Mouse (Mus musculus): ENCODE data around the gene Arid1b. TPM values are rescaled to one million over a fixed set of nuclear protein-coding genes. Genes with fewer than 3 reads are reported as not detected.

The Arid1b gene
- polyA plus RNA-seq, 1 experiment from 2014 or later, result 12.9 TPM

GRCm38 (mm10) chr17:5286571-5287209, 292.6 kb downstream of the Arid1b start:
- no peak overlapping the region for H3K9ac ChIP-seq (replicated peaks; ENCODE audit: low read length)
- 0 out of 2 replicates have a peak, but pooled peaks cover 3% of the 10 kb centered on the region for H3K36me3 ChIP-seq (replicated peaks; ENCODE audit: control insufficient read depth, insufficient read depth, low read depth, low read length)
- WGBS, result 73% methylated on average over 15 of the region's 15 CpGs
- H3K4me2 ChIP-seq (ENCODE audit: low read depth, low read length), result no peak overlapping the region
- no peak overlapping the region for H3K27ac ChIP-seq (replicated peaks; ENCODE audit: low read depth, low read length)
- H3K4me1 ChIP-seq (ENCODE audit: control insufficient read depth, insufficient read depth, low read length), result no peaks in the 10 kb centered on the region
- DNase-seq (ENCODE audit: low spot score) (peak; percentile 10), ATAC-seq (replicated peaks; ENCODE audit: insufficient number of reproducible peaks, low FRiP score, low TSS enrichment, low read depth) (0 out of 2 replicates have a peak, but pooled peaks have one; percentile 16)
- H3K27me3 ChIP-seq (ENCODE audit: control insufficient read depth, insufficient read depth, low read length), result no peaks in the 10 kb centered on the region
- no peak overlapping the region for H3K4me3 ChIP-seq (ENCODE audit: low read depth, low read length)
- H3K9me3 ChIP-seq (replicated peaks; ENCODE audit: control insufficient read depth, low read length), result no peaks in the 10 kb centered on the region

DNA sequence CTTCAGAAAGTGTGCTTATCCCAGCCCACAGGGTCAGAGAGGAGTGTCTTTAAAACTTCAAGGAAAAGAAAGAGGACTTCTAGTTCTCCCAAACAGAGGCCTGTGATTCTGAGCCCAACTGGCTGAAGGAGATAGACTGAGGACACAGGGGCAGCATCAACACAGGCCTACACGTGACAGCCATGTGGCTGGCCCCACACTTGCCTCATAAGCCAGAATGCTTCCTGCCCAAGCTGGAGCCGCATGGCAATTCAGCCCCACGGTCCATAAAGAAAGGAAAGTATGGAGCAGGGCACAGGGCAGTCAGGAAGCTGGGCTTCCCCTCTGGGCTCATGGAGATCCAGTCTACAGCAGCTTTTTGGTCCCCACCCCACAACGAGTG, 293.1 kb downstream of the Arid1b start:
- H3K4me3 ChIP-seq (ENCODE audit: low read depth, low read length), result no peak overlapping the region
- no peak for ATAC-seq (replicated peaks; ENCODE audit: insufficient number of reproducible peaks, low FRiP score, low TSS enrichment, low read depth)
- no peak overlapping the region for H3K9ac ChIP-seq (replicated peaks; ENCODE audit: low read length)
- H3K27me3 ChIP-seq (ENCODE audit: control insufficient read depth, insufficient read depth, low read length), result no peaks in the 10 kb centered on the region
- no peaks in the 10 kb centered on the region for H3K4me1 ChIP-seq (ENCODE audit: control insufficient read depth, insufficient read depth, low read length)
- 73% methylated on average over 4 of the region's 4 CpGs for WGBS
- H3K4me2 ChIP-seq (ENCODE audit: low read depth, low read length), result no peak overlapping the region
- DNase-seq (ENCODE audit: low spot score), result no peak
- no peak overlapping the region for H3K27ac ChIP-seq (replicated peaks; ENCODE audit: low read depth, low read length)
- 0 out of 2 replicates have a peak, but pooled peaks cover 3% of the 10 kb centered on the region for H3K36me3 ChIP-seq (replicated peaks; ENCODE audit: control insufficient read depth, insufficient read depth, low read depth, low read length)
- no peaks in the 10 kb centered on the region for H3K9me3 ChIP-seq (replicated peaks; ENCODE audit: control insufficient read depth, low read length)

- H3K9ac ChIP-seq (replicated peaks; ENCODE audit: low read length), result no peak overlapping the region
- no peaks in the 10 kb centered on the region for H3K27me3 ChIP-seq (ENCODE audit: control insufficient read depth, insufficient read depth, low read length)
- no peak for DNase-seq (ENCODE audit: low spot score)
- WGBS, result 73% methylated on average over 9 of the region's 9 CpGs
- ATAC-seq (replicated peaks; ENCODE audit: insufficient number of reproducible peaks, low FRiP score, low TSS enrichment, low read depth), result no peak
- H3K9me3 ChIP-seq (replicated peaks; ENCODE audit: control insufficient read depth, low read length), result no peaks in the 10 kb centered on the region
- H3K4me3 ChIP-seq (ENCODE audit: low read depth, low read length), result no peak overlapping the region
- H3K4me1 ChIP-seq (ENCODE audit: control insufficient read depth, insufficient read depth, low read length), result no peaks in the 10 kb centered on the region
- H3K4me2 ChIP-seq (ENCODE audit: low read depth, low read length), result no peak overlapping the region
- H3K36me3 ChIP-seq (replicated peaks; ENCODE audit: control insufficient read depth, insufficient read depth, low read depth, low read length), result 0 out of 2 replicates have a peak, but pooled peaks cover 3% of the 10 kb centered on the region
- no peak overlapping the region for H3K27ac ChIP-seq (replicated peaks; ENCODE audit: low read depth, low read length)
Measured at GRCm38 (mm10) chr17:5287641-5288040, 293.5 kb downstream of the Arid1b start.

DNA sequence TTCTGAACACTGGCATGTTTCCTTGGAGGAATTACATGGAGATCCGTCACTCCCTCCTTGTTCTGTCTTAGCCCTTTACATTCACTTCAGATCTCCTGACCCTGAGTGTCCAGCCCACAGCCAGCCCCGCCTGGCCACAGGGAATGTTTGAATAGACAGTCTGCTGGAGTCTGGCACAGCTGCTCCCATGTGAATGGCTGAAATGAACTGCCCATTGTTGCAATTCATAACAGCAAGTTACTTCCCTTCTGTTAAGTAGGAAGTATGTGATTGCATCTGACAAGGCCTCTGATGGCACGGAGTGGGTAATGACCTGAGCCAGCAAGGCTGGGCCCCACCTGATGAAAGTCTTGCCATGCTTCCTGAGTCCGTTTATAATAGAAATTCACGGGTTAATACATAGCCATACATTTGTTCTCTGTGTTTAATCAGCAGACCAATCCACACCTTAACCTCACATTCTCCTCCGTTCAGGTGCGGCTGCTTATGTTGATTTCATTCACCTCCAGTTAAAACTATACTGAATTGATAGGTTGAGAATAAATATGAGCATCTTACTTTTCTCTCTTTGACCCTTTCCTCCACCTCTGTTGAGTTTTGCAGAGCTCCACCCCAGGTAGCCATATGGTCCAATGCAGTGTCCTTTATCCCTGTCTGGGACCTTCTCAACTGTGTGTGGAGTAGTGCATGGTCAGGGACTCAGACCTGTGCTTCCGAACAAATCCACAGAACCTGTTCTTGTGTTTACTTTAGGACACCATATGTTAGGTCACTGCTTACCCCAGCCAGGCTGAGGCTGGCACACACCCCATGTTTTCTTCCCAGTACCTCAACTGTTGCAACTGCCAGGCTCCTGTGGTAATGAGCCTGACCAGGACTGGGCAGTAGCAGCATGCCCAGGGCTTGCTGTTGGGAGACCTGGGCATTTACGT, 299.8 kb downstream of the Arid1b start:
- 70% methylated on average over 9 of the region's 9 CpGs for WGBS
- ATAC-seq (replicated peaks; ENCODE audit: insufficient number of reproducible peaks, low FRiP score, low TSS enrichment, low read depth), result 0 out of 2 replicates have a peak, but pooled peaks have one; percentile 32
- H3K9ac ChIP-seq (replicated peaks; ENCODE audit: low read length), result no peak overlapping the region
- no peak overlapping the region for H3K4me3 ChIP-seq (ENCODE audit: low read depth, low read length)
- DNase-seq (ENCODE audit: low spot score), result peak; percentile 11
- H3K9me3 ChIP-seq (replicated peaks; ENCODE audit: control insufficient read depth, low read length), result no peaks in the 10 kb centered on the region
- peaks cover 8% of the 10 kb centered on the region for H3K36me3 ChIP-seq (replicated peaks; ENCODE audit: control insufficient read depth, insufficient read depth, low read depth, low read length)
- no peak overlapping the region for H3K27ac ChIP-seq (replicated peaks; ENCODE audit: low read depth, low read length)
- H3K4me1 ChIP-seq (ENCODE audit: control insufficient read depth, insufficient read depth, low read length), result no peaks in the 10 kb centered on the region
- H3K27me3 ChIP-seq (ENCODE audit: control insufficient read depth, insufficient read depth, low read length), result no peaks in the 10 kb centered on the region
- H3K4me2 ChIP-seq (ENCODE audit: low read depth, low read length), result no peak overlapping the region

DNA sequence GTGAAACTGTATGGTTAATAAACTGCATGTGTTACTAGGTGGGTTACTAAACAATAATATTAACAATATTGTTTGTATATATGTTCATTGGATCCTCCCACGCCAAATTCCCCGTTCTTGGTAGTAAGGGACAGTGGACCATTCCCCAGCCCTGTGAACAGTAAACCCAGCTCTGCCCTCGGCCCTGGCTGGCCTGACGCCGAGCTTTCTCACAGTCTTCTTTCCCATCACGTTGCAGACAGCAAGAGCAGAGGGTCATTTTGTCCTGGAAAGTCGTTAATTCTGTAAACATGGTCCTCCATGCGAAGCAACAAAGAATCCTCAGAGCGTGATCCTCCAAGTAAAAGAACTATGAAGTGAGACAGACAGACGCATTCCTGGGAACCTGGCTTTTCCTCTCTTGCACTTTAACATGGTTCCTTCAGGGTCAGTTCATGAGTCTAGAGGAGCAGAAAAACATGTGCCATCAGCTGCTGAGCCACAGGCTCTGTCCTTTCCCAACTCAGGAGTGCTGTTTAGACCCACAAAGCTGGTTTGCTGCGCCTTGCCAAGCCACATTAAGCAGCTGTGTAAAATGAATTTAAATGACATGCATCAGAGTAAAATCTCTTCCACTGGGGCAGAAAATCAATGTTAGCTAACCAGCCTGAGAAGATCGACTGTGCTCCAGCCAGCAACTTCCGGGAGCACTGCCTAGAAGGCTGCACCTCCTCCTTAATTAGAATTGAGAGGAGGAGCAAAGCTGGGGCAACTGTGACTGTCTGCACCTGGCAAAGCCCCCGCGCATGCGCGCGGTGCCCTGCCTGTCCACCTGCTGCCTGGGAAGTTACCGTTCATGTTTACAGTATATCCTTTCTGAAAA, 301.2 kb downstream of the Arid1b start:
- 79% methylated on average over 19 of the region's 19 CpGs for WGBS
- DNase-seq (ENCODE audit: low spot score) (no peak), ATAC-seq (replicated peaks; ENCODE audit: insufficient number of reproducible peaks, low FRiP score, low TSS enrichment, low read depth) (0 out of 2 replicates have a peak, but pooled peaks have one; percentile 54)
- Histone ChIP-seq H3K4me2 (ENCODE audit: low read depth, low read length) (no peak overlapping the region), H3K9ac (replicated peaks; ENCODE audit: low read length) (no peak overlapping the region; the same call in 1 of the 2 replicates), H3K4me3 (ENCODE audit: low read depth, low read length) (no peak overlapping the region), H3K27ac (replicated peaks; ENCODE audit: low read depth, low read length) (no peak overlapping the region), H3K36me3 (replicated peaks; ENCODE audit: control insufficient read depth, insufficient read depth, low read depth, low read length) (peaks cover 8% of the 10 kb centered on the region), H3K4me1 (ENCODE audit: control insufficient read depth, insufficient read depth, low read length) (no peaks in the 10 kb centered on the region), H3K27me3 (ENCODE audit: control insufficient read depth, insufficient read depth, low read length) (no peaks in the 10 kb centered on the region), H3K9me3 (replicated peaks; ENCODE audit: control insufficient read depth, low read length) (no peaks in the 10 kb centered on the region)

DNA sequence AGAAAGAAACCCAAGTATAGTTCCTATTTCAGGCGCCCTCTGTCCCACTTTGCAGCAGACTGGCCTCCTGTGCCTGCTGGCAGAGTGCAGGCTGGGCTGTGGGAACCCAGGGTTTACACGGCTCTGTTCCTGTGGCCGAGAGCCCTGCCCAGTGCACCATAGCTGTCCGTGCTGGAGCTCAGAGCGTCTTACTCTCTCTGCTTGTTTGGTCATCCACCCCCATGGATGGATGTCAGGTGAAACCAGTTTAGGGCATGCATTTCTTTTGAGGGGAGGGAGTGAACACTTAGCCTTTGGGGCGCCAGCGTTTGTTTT, 301.8 kb downstream of the Arid1b start:
- Histone ChIP-seq H3K36me3 (replicated peaks; ENCODE audit: control insufficient read depth, insufficient read depth, low read depth, low read length) (peaks cover 8% of the 10 kb centered on the region), H3K9ac (replicated peaks; ENCODE audit: low read length) (no peak overlapping the region; the same call in 1 of the 2 replicates), H3K4me2 (ENCODE audit: low read depth, low read length) (no peak overlapping the region), H3K27ac (replicated peaks; ENCODE audit: low read depth, low read length) (no peak overlapping the region), H3K4me1 (ENCODE audit: control insufficient read depth, insufficient read depth, low read length) (no peaks in the 10 kb centered on the region), H3K9me3 (replicated peaks; ENCODE audit: control insufficient read depth, low read length) (no peaks in the 10 kb centered on the region), H3K4me3 (ENCODE audit: low read depth, low read length) (no peak overlapping the region), H3K27me3 (ENCODE audit: control insufficient read depth, insufficient read depth, low read length) (no peaks in the 10 kb centered on the region)
- no peak for ATAC-seq (replicated peaks; ENCODE audit: insufficient number of reproducible peaks, low FRiP score, low TSS enrichment, low read depth)
- DNase-seq (ENCODE audit: low spot score), result no peak
- WGBS, result 83% methylated on average over 7 of the region's 7 CpGs

- no peak for ATAC-seq (replicated peaks; ENCODE audit: insufficient number of reproducible peaks, low FRiP score, low TSS enrichment, low read depth)
- WGBS, result 83% methylated on average over 4 of the region's 4 CpGs
Measured at GRCm38 (mm10) chr17:5297491-5297890, 303.4 kb downstream of the Arid1b start.

More at GRCm38 (mm10) chr17:5297491-5297890, 303.4 kb downstream of the Arid1b start:
- no peaks in the 10 kb centered on the region for H3K9me3 ChIP-seq (replicated peaks; ENCODE audit: control insufficient read depth, low read length)
- no peak overlapping the region for H3K4me2 ChIP-seq (ENCODE audit: low read depth, low read length)
- no peaks in the 10 kb centered on the region for H3K27me3 ChIP-seq (ENCODE audit: control insufficient read depth, insufficient read depth, low read length)
- H3K36me3 ChIP-seq (replicated peaks; ENCODE audit: control insufficient read depth, insufficient read depth, low read depth, low read length), result peaks cover 5% of the 10 kb centered on the region
- no peak overlapping the region for H3K27ac ChIP-seq (replicated peaks; ENCODE audit: low read depth, low read length)
- H3K4me1 ChIP-seq (ENCODE audit: control insufficient read depth, insufficient read depth, low read length), result no peaks in the 10 kb centered on the region
- no peak overlapping the region for H3K9ac ChIP-seq (replicated peaks; ENCODE audit: low read length)
- no peak for DNase-seq (ENCODE audit: low spot score)
- H3K4me3 ChIP-seq (ENCODE audit: low read depth, low read length), result no peak overlapping the region
